Mouse (Mus musculus) heart, adult 2 months (tissue): ENCODE results near the gene Pld3. TPM values are rescaled to one million over a fixed set of nuclear protein-coding genes. Genes with fewer than 3 reads are reported as not detected.

Experiments used
- DNase-seq, 2 experiments: peaks; one replicate each; pipeline ENCODE4 v3.0.0; 2021
- H3K27ac ChIP-seq: fragments of 200-600 bp; 2 replicates; pipeline ENCODE4 v1.8.1; 2022
- H3K27me3 ChIP-seq: fragments of 200-500 bp; 2 replicates; pipeline ENCODE4 v1.6.1; 2012; ENCODE audit warnings: mild to moderate bottlenecking, low read length, inconsistent platforms, mixed read lengths; ENCODE audit not compliant: control insufficient read depth, insufficient read depth
- H3K36me3 ChIP-seq: fragments of 200-500 bp; 2 replicates; pipeline ENCODE4 v1.6.1; 2012; ENCODE audit warnings: low read length, inconsistent platforms; ENCODE audit not compliant: control insufficient read depth, insufficient read depth
- H3K4me1 ChIP-seq: fragments of 200-500 bp; 2 replicates; pipeline ENCODE4 v1.6.1; 2011; ENCODE audit warnings: low read length; ENCODE audit not compliant: control insufficient read depth, insufficient read depth
- H3K4me3 ChIP-seq: fragments of 200-600 bp; 2 replicates; pipeline ENCODE4 v1.8.1; 2022
- H3K79me2 ChIP-seq: fragments of 200-500 bp; replicated peaks from 2 replicates; pipeline ENCODE4 v1.6.1; 2012; ENCODE audit warnings: mild to moderate bottlenecking, inconsistent platforms, low read length, moderate library complexity, mixed read lengths; ENCODE audit not compliant: control insufficient read depth, insufficient read depth
- H3K9ac ChIP-seq: fragments of 200-500 bp; 2 replicates; pipeline ENCODE4 v1.6.1; 2012; ENCODE audit warnings: low read depth, mild to moderate bottlenecking, control low read depth, inconsistent platforms, low read length, mixed read lengths
- CTCF ChIP-seq: fragments of 200-600 bp; IDR thresholded peaks from 2 replicates; pipeline ENCODE4 v1.8.1; 2022; ENCODE audit warnings: antibody characterized with exemption, mild to moderate bottlenecking, moderate library complexity
- EP300 ChIP-seq: fragments of 200-500 bp; IDR thresholded peaks from 2 replicates; pipeline ENCODE4 v1.6.1; 2011; ENCODE audit warnings: low read depth, low read length, control low read depth; ENCODE audit not compliant: insufficient read depth
- POLR2A ChIP-seq: fragments of 200-500 bp; IDR thresholded peaks from 2 replicates; pipeline ENCODE4 v1.6.1; 2011; ENCODE audit warnings: mild to moderate bottlenecking, low read depth, low read length, control low read depth; ENCODE audit not compliant: insufficient read depth
- WGBS: fragments of 180-500 bp; shearing (Covaris S2); methylation state at CpG from one replicate; pipeline ENCODE4 v1.1.7; 2018; 5-methylcytosine and 5-hydroxymethylcytosine counted together
- intact Hi-C: fragments of 180-260 bp; cut with DNase I; formaldehyde crosslinking; loops from one replicate; pipeline ENCODE4 v1.15.1; 2025
- polyA plus RNA-seq: library from polyadenylated mRNA; depleted of rRNA; stranded (reverse); fragments of >200 nt; gene quantifications from 2 replicates; pipeline ENCODE4 v1.2.3, GENCODE M21; 2012
- total RNA-seq, 2 experiments: library from RNA; stranded (reverse); gene quantifications; 2 replicates each; pipeline ENCODE4 v1.2.3; 2021

The Pld3 gene
- total and polyA plus RNA-seq, 3 experiments = 22.9 to 68.1 (median 30.6) TPM

DNA sequence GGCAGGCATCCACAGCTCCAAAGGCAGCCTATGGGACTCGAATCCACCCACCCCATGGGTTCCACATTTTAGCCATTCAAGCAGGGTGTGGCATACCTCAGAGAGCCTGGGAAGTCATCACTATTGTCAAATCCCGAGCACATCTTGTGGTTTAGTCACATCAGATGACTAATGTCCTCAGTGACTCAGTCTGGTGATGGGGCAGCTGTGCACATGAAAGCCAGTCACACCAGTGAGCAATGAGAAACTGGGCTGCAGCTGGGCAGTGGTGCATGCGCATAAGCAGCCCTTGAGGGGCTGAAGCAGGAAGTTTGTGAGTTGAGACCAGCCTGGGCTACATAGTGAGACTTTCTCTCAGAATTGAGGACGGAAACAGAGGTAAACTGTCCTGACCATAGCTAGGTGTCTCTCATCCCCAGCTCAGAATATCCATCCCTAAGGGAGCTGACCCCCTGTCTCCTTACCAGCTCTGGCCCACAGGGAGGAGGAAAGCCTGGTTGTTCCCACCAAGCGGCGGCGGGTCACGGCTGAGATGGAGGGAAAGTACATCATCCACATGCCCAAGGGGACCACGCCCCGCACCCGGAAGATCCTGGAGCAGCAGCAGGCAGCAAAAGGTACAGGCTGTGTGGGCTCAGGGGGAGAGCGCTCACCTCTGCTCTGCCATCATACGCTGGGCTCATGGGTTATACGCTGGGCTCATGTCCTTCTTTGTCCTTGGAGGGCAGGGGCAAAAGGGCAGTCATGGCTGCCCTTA is 21.3 kb upstream of the Pld3 start:
- WGBS = 91% methylated on average over 14 of the region's 14 CpGs
- H3K9ac ChIP-seq = no peak overlapping the region

DNA sequence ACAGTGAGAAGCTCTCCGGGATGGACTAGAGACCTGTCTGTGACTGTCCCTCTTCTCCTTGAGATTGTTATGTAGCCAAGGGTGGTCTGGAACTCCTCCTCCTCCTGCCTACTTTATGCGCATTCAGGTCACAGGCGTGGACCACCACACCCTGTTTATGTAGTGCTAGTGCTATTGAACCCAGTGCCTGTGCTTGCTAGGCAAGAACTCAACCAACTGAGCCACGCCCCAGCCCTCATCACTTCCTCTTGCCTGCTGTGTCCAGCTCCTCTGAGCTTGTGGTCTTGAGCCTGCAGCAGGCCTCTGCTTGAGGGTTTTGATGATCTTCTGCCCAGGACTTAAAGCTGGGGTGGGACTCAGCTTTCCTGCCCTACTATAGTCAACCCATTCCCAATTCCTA is 19.1 kb upstream of the Pld3 start:
- Histone ChIP-seq H3K9ac (no peak overlapping the region), H3K4me1 (no peaks in the 10 kb centered on the region; the same call in 1 of the 2 replicates), H3K36me3 (peaks cover 7% of the 10 kb centered on the region), H3K27me3 (no peaks in the 10 kb centered on the region), H3K79me2 (no peaks in the 10 kb centered on the region), H3K4me3 (no peak overlapping the region), H3K27ac (no peak overlapping the region)
- no peak for TF ChIP-seq EP300
- no peak for TF ChIP-seq CTCF
- no peak for TF ChIP-seq POLR2A
- DNase-seq = no peak
- intact Hi-C loops = no loop called here
- WGBS = 90% methylated on average over 4 of the region's 4 CpGs

More for the DNA sequence above, 21.3 kb upstream of the Pld3 start:
- intact Hi-C loops = no loop called here
- H3K36me3 ChIP-seq = peaks cover 4% of the 10 kb centered on the region
- H3K27ac ChIP-seq = no peak overlapping the region
- H3K27me3 ChIP-seq = no peaks in the 10 kb centered on the region
- no peak overlapping the region for H3K4me3 ChIP-seq
- peaks cover 3% of the 10 kb centered on the region for H3K4me1 ChIP-seq
- TF ChIP-seq POLR2A (no peak), EP300 (no peak), CTCF (no peak)
- DNase-seq = no peak
- no peaks in the 10 kb centered on the region for H3K79me2 ChIP-seq

DNA sequence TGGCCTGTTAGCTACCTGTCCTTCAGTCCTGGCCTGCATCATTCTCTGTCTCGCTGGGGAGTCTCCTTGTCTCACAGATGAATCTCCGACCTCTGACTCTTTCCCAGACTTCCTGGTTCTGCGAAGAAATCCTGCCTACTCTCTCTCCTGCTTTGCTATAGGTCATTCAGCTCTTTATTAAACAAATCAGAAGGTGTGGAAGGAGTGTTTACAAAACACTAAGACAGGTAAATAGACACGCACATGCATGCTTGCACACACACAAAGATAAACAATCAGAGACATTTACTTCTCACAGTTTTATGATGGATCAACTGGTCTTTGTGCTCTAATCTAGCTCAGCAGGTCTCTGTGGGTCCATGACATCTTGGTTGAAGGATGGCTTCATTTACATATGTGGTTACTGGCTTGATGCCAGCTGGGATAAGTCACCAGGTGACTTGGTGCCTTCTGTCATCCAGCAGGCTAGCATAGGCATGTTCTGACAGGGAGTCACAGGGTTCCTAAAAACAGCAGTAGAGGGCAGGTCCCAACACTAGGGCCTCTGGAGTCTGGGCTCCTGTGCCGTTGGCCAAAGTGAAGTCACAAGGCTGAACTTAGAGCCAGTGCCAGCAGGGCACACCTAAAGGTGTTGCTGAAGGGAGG is 16.7 kb upstream of the Pld3 start:
- no peaks in the 10 kb centered on the region for H3K4me1 ChIP-seq
- intact Hi-C loops = no loop called here
- peaks cover 7% of the 10 kb centered on the region for H3K36me3 ChIP-seq
- peak overlapping the region; percentile 11 for H3K27ac ChIP-seq
- H3K9ac ChIP-seq = no peak overlapping the region
- whole genome bisulfite sequencing = 81% methylated on average over 5 of the region's 5 CpGs
- DNase-seq = peak in 1 of 2 experiments; percentile 48
- no peaks in the 10 kb centered on the region for H3K79me2 ChIP-seq
- no peaks in the 10 kb centered on the region for H3K27me3 ChIP-seq
- H3K4me3 ChIP-seq = no peak overlapping the region
- TF ChIP-seq CTCF (no peak), POLR2A (no peak), EP300 (0 out of 2 replicates have a peak, but pooled peaks have one; percentile 15)

DNA sequence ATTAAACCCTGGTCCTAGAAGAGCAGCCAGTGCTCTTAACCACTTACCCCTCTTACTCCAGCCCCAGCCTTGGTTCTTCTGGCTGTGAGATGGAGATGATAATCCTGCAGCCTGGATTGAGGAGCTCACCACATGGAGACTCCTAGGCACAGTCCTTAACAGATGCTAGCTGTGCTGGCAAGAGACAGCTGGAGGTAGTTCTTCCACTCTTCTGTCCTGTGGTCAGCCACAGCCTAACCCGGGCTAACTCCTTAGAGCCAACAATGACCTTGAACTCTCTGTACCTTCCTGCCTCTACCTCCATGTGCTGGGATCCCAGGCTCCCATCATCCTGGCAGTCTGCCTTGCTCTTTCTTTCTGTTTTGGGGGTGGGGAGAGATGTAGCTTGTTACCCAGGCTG is 8.0 kb upstream of the Pld3 start:
- Histone ChIP-seq H3K79me2 (no peaks in the 10 kb centered on the region; the same call in 1 of the 2 replicates), H3K27me3 (no peaks in the 10 kb centered on the region), H3K9ac (peak overlapping the region; percentile 11), H3K4me1 (peaks cover 1% of the 10 kb centered on the region; the same call in 1 of the 2 replicates), H3K27ac (peak overlapping the region; percentile 89), H3K36me3 (no peaks in the 10 kb centered on the region), H3K4me3 (peak overlapping the region; percentile 35)
- WGBS = 59% methylated on average over 1 of the region's 1 CpGs
- TF ChIP-seq CTCF (no peak), EP300 (no peak), POLR2A (no peak)
- DNase-seq = no peak
- intact Hi-C loops = no loop called here

DNA sequence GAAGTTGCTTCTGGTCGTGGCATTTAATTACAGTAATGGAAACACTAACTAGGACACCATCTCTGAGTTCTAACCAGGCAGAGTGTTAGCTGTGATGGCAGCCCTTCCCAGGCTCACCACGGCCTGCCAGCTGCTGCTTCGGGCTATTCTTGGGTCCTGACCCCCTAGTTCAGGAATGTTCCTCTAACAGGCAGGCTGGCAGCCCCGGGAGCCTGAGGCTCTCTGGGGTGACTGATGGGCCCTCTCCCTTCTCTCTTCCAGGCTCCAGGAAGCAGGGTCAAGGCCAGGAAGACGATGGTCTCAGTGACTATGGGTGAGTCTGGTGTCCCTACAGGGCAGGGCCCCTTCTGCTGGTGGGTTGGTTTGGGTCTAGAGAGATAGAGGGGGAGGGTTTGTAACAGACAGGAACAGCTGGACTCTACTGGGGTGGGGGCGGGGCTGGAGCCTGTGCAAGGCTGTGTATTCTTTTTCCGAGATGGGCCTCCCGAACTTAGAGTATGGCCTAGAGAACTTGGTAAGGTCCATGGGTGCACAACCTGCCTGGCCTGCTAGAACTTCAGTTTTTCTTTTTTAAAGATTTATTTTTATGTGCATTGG is 7.4 kb upstream of the Pld3 start:
- Histone ChIP-seq H3K27me3 (no peaks in the 10 kb centered on the region), H3K27ac (peak overlapping the region; percentile 89), H3K9ac (peak overlapping the region; percentile 63), H3K4me3 (peak overlapping the region; percentile 35), H3K36me3 (no peaks in the 10 kb centered on the region), H3K4me1 (peaks cover 1% of the 10 kb centered on the region; the same call in 1 of the 2 replicates), H3K79me2 (no peaks in the 10 kb centered on the region; the same call in 1 of the 2 replicates)
- TF ChIP-seq POLR2A (peak; percentile 49), CTCF (no peak), EP300 (0 out of 2 replicates have a peak, but pooled peaks have one; percentile 28)
- intact Hi-C loops = no loop called here
- DNase-seq = peak; percentile 54 to 73
- 34% methylated on average over 8 of the region's 8 CpGs for WGBS

DNA sequence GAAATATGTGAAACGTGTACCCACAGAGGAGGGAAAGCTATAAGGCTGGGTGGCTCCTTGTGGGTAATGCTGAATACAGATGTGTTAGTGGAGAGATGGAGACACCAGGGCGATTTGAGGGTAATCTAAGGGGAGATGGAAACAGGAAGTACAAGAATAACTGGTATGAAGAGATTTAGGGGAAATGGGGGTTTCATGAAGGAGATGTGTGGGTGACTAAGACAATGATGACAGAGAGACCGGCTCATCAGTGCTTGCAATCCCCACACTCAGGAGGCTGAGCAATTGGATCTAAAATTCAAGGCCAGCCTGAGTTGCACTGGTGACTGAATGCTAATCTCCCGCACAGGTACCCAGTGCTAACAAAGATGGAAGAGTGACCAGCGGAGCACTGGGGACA is 948 bp downstream of the Pld3 start:
- H3K27ac ChIP-seq = peak overlapping the region; percentile 75
- no peak overlapping the region for H3K4me3 ChIP-seq
- no peaks in the 10 kb centered on the region for H3K27me3 ChIP-seq
- H3K79me2 ChIP-seq = no peaks in the 10 kb centered on the region
- no peak for DNase-seq
- no peak overlapping the region for H3K9ac ChIP-seq
- H3K36me3 ChIP-seq = no peaks in the 10 kb centered on the region
- H3K4me1 ChIP-seq = no peaks in the 10 kb centered on the region
- no peak for TF ChIP-seq CTCF
- no peak for TF ChIP-seq EP300
- no peak for TF ChIP-seq POLR2A
- 49% methylated on average over 5 of the region's 5 CpGs for WGBS
- intact Hi-C loops = no loop called here
